Mouse (Mus musculus) T-helper 2 cell (primary cell): ENCODE results near the gene Tspan8.
"Not testable (repeated sequence)": the region's sequence is repeated elsewhere in the genome, so short reads cannot be mapped to it uniquely, and the experiment has no call there.

Experiments used
- in situ Hi-C: fragments of 300-600 bp; cut with MboI, MseI; formaldehyde crosslinking; loops from one replicate; pipeline ENCODE4 v1.15.1; 2025; ENCODE audit warnings: high pct_unique_total_duplicates

Tspan8 gene

DNA sequence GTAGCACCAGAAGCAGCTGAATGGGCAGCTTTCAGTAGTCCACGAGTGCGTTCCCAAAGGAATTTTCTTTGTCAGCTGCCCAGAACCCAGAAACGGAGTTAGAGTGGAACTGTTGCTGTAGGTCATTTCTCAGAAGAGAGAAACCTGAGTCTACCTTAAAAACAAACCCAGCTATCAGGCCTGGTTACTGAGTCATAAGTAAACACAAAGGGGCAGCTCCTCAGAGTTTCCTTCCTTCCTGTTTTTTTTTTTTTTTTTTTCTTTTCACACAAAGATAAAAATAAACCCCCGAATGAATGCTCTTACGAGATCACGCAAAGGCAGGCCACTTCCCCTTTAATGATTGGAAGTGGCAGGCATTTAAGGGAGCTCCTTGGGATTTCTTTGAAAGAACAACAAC lies at the start of gene Tspan8:
Gene Tspan8, plus strand, starts transcription at position 322 of the 400 bp plus-strand sequence.
- in situ Hi-C loops, result no loop called here

DNA sequence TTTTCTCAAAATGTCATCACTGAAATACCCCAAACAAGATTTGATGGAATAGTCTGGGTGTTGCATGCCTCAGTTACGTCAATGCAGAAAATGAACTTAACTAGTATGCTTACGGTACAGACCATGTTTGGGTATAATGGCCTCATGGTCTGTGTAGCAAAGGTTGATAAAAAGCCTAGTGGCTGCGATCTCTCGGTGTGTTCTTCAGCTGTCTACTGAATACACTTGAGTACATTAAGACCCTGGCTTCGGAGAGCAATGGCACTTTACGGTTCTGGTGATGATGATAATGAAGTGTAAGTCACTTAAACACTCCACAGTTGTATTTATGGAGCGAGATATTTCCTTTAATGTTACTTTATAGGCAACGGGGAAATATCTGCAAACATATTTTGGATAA lies 46.6 kb upstream of the Tspan8 start:
- in situ Hi-C loops, result no loop called here

DNA sequence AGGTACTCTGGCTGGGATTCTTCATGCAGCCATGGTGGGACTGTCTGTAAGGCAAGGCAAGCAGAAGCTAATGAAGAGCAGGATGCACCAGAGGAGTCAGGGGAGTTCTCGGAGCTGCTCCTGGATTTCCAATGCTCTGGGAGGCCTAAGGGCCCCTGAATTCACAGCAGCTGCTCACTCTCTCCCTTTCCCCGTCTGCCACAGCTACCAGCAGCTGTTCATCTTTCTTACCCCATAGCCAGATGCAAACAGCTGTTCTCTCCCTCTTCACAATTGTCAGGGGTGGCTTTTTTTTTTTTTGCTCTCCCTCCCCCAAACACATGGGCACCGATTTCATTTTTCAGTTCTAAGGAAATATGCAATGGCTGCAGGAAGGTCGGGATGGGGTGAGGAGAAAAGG lies 42.2 kb upstream of the Tspan8 start:
- in situ Hi-C loops, result no loop called here

GRCm38 (mm10) chr10:115775945-115776905 lies 40.4 kb upstream of the Tspan8 start:
- in situ Hi-C loops, result no loop called here

DNA sequence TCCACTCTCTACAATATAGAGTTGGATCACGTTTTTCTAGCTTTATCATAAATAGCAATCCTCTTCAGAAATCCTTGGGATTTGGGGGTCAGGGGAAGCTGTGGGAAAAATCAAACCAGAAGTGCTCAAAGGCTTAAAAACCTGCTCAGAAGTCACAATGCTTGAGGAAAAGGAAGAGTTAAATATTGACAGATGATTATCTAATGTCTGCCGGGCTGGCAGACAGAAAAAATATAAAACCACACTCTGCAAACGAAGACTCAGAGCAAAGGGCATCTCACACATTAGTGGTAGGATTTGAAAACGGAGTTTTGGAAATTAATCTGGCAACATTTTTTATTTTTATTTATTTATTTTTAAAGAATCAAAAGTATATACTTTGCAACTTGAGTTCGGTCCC lies 39.3 kb upstream of the Tspan8 start:
- in situ Hi-C loops, result no loop called here

DNA sequence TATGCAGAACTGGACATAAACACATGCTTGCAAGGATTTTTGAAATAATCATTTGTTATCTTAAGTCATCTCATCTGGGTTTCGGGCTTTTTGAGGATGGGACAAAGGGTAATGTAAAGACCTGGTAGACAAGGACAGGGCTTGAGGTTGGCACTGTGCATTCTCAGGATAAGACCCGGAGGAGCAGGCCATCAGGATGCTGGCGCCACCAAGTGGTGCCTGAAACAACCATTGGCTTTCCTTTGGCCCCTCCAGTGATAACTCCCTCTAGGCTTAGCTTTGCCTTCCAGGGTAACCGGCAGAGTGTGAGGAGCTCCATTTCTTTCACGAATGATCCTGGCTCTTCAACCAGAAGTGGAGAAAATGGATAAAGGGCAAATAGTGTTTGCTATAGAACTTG lies 38.0 kb upstream of the Tspan8 start:
- in situ Hi-C loops, result no loop called here

DNA sequence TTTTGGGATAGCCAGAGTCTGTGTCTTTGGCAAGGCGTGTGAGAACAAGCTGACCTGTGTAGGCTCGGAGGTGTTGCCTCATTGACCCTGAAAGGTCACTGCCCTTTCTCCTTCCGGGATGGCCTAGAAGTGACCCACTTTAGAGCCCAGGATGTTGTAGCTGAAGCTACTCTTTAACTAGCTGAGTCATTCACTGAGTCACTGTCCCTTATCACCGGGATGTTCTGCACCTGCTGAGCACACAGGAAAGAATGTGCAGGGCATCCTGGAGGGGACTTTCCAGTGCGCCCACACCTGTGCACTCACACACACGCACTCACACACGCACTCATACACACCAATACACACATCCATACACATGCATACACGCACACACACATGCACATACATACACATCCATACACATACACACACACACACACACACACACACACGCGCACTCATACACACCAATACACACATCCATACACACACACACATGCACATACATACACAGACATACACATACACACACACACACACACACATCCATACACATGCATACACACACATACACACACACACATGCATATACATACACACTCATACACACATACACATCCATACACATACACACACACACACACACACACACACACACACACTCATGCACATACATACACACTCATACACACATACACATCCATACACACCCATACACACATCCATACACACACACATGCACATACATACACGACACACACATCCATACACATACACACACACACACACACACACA lies 36.2 kb upstream of the Tspan8 start:
- in situ Hi-C loops, result no loop called here

- in situ Hi-C loops, result no loop called here
Observed at GRCm38 (mm10) chr10:115783232-115783631, 33.4 kb upstream of the Tspan8 start.

- in situ Hi-C loops, result no loop called here
Observed at GRCm38 (mm10) chr10:115790788-115791187, 25.8 kb upstream of the Tspan8 start.

DNA sequence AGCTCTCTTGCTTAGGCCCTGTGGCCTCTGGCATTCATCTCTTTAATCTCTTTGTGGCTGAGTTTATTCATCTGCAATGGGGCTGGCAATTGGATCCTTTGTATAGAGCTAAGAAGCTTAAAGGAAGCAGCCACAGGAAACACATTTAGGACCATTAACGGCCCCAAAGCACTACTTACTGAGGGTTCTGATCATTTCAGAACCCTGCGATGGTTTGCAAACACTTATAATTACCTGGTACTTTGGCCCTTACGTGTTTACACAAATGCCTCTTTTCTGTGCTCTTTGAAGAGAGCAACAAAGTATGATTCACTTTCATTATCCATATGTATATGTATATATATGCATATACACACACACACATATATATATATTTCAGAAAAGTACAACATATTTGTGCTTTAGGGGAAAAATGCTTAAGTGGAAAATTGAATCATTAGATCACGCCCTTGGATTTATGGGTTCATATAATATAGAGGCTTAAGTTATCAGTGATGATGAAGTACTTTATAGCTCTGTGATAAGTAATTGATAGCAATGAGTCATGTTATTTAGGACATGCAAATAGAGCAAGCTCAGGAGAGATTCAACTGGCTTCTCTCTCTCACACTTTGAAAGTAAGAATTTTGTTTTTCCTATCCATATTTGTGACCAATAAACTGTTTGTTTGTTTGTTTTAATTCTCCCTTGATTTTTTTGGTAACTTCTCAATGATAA lies 20.4 kb upstream of the Tspan8 start:
- in situ Hi-C loops, result no loop called here

DNA sequence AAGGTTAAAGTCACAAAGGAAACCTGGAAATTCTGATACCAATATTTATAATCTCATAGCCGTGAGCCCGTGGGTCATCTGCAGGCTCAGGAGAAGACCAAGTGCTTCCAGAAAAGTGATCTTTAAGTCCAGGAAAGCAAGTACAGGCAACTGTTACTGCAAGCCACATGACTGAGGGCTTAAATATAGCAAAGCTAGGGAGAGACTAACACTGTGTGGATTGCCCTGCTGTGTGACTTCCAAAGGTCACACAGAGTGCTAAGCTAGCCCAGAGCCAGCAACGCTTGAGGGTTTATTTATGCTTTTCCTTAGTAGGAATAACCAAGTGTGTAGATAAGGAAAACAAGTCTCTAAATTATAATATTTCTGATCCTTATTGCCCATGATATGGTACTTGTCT lies 15.2 kb upstream of the Tspan8 start:
- in situ Hi-C loops, result no loop called here

DNA sequence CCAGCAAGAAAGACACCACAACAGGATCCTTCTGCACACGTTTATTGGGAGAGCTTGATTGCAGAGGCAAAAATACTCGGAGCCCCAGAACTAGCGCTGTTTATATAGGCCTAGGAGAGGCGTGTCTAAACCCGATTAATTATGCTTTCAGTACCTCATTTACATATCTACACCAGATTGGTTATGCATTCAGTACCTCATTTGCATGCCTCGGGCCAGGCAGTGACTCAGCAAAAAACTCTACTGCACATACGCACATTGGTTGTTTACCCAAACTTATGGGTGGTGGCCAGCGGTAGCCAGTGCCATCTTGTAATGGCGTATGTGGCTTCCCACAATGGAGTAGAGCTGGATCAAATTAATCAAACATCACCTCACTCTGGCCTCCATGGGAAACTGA lies 13.6 kb upstream of the Tspan8 start:
- in situ Hi-C loops, result not testable (repeated sequence)

- in situ Hi-C loops, result no loop called here
Observed at GRCm38 (mm10) chr10:115803765-115804164, 12.9 kb upstream of the Tspan8 start.

DNA sequence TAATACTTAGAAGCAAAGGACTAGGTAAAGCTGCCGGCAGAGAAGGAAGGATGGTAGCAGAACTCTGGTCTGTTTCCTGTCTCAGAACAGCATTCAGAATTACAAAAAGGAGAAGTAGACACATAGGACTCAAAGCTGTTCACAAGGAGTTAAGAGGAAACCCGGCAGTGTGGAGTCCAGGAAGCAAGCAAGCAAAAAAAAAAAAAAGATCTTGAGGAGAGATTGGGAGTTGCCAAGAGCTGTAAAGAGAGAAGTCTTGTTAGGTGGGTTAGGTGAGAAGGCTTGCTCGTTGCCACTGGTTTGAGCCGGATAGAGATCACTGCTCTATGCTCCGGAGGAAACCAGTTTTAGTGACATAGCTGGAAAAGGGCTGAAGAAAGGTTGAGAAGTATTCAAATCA lies 10.6 kb upstream of the Tspan8 start:
- in situ Hi-C loops, result no loop called here

DNA sequence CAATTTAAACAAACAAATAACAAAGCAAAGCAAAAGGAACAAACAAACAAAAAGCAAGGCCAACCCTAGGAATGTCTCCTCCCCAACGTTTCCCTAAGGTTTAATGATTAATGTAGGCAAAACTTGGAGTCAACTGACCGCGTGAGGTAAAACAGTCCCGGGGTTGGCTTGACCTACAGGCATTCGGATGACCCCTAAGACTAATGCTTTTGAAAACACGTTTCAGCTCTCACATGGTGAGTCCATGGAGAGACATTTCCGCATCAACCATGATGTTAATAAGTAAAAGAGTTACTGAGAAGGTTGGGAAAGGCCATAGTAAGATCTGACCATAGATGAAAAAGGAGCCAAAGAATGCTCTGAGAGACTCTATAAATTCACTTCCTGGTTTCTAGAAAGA lies 7.5 kb upstream of the Tspan8 start:
- in situ Hi-C loops, result no loop called here

GRCm38 (mm10) chr10:115811519-115811918 lies 5.1 kb upstream of the Tspan8 start:
- in situ Hi-C loops, result no loop called here

- in situ Hi-C loops, result no loop called here
Observed at GRCm38 (mm10) chr10:115814878-115815277, 1.8 kb upstream of the Tspan8 start.

- in situ Hi-C loops, result no loop called here
Observed at GRCm38 (mm10) chr10:115817056-115817724, 558 bp downstream of the Tspan8 start.

DNA sequence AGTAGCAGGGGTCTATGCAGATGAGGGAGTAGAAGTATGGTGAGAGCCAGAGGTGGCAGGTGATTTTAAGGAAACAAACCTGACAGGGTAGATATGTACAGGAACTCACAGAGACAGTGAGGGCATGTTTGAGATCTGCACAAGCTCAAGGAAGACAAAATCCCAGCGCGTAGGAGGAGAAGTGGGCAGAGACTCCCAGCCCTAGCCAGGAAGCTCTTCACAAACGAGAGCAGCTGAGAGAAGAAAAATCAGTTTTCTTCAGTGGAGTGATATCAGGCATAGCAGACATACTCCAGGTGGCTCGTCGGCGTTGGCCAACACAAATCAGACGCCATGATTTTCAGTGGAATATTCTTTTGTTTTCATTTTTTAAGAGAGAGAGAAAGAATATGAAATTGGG lies 8.7 kb downstream of the Tspan8 start:
- in situ Hi-C loops, result no loop called here

GRCm38 (mm10) chr10:115828872-115829271 lies 12.2 kb downstream of the Tspan8 start:
- in situ Hi-C loops, result no loop called here

DNA sequence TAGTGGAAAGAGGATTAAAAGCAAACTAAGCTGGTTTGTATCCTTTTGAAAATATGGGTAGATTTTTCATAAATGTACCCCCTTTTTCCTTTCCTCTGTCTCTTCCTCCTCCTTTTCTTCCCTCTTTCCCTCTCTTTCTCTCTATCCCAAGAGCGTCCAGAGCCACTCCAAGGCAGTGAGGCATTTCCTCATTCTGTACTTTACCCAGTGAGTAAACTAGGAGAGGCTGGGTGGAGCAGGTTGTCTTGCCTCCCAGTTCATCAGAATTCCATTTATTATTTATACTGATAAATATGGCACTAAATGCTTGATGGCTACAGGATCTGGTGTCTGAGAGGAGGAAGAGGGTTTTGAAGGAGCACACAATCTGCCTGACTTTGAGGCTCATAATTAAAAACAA lies 13.1 kb downstream of the Tspan8 start:
- in situ Hi-C loops, result no loop called here

GRCm38 (mm10) chr10:115830726-115831125 lies 14.1 kb downstream of the Tspan8 start:
- in situ Hi-C loops, result no loop called here
